Mouse (Mus musculus): ENCODE measurements at regions not wholly inside any gene's neighbourhood (a gene's known extent, or its start where the extent isn't known, plus 50 kb on each side); places are given as distances from the start of the nearest gene placed in this dataset.

DNA sequence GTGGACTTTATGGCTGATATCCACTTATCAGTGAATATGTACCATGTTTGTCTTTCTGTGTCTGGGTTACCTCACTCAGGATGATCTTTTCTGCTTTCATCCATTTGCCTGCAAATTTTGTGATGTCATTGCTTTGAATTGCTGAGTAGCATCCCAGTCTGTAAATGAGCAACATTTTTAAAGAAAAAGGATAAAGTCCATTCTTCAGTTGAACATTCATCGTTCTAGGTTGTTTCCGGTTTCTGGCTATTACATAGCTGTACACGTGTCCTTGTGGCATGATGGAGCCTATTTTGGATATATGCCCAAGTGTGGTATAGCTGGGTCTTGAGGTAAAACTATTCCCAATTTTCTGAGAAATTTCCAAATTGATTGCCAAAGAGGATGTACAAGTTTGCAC, 107.9 kb upstream of the Ccdc122 start:
- TF ChIP-seq CTCF (IDR thresholded peaks at IDR 0.05; ENCODE audit: control insufficient read depth, insufficient read depth, insufficient read length) (no peak), FOSL1 (IDR thresholded peaks at IDR 0.05; ENCODE audit: insufficient read depth, low read length, poor library complexity, severe bottlenecking) (no peak), MAX (IDR thresholded peaks at IDR 0.05) (no peak), MYOD1 (IDR thresholded peaks at IDR 0.05; ENCODE audit: control insufficient read depth, insufficient read length, low read depth) (no peak), MYOG (IDR thresholded peaks at IDR 0.05; ENCODE audit: control insufficient read depth, extremely low read depth, insufficient read length) (no peak), USF1 (IDR thresholded peaks at IDR 0.05; ENCODE audit: low read depth) (no peak), CEBPB (IDR thresholded peaks at IDR 0.05; ENCODE audit: low read depth) (no peak)
- no peaks in the 10 kb centered on the region for H3K79me3 ChIP-seq (ENCODE audit: low read depth)
- no peak overlapping the region for H3K4me3 ChIP-seq (ENCODE audit: insufficient read depth, poor library complexity, severe bottlenecking)
- no peaks in the 10 kb centered on the region for H3K79me2 ChIP-seq (ENCODE audit: control insufficient read depth, insufficient read depth)
- no peak overlapping the region for H3ac ChIP-seq (ENCODE audit: control insufficient read depth, insufficient read length, low read depth)
- H3K36me3 ChIP-seq (ENCODE audit: control insufficient read depth, insufficient read depth) = no peaks in the 10 kb centered on the region
- H3K27me3 ChIP-seq (ENCODE audit: control insufficient read depth, insufficient read depth, insufficient read length) = no peaks in the 10 kb centered on the region

DNA sequence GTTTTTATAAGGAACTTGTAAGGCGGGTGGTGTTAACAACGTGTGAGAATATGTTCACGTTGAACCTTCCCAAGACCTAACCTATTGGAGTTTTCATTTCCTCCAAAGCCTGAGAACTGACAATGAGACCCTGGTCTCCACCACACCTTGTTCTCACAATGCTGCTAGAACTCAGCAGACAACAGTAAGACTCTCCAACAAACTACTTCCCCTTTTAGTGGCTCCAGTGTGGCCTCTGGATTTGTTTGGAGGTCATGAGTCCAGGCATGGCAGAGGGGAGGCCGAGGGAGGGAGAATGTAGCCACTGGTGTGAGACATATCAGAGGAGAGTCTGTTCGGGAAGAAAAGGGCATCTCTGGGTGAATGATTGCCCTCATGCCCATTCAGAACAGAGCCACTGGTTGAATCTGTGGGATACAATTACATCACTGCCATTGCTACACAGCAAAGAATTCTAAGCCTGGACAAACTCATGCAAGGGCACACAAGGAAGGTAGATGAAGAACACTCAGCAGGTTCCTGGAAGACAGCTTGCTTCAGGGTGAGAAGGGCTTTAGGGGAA, 109.2 kb upstream of the Ccdc122 start:
- Histone ChIP-seq H3K79me3 (ENCODE audit: low read depth) (no peaks in the 10 kb centered on the region), H3K79me2 (ENCODE audit: control insufficient read depth, insufficient read depth) (no peaks in the 10 kb centered on the region), H3K27me3 (ENCODE audit: control insufficient read depth, insufficient read depth, insufficient read length) (no peaks in the 10 kb centered on the region), H3ac (ENCODE audit: control insufficient read depth, insufficient read length, low read depth) (no peak overlapping the region), H3K4me3 (ENCODE audit: insufficient read depth, poor library complexity, severe bottlenecking) (no peak overlapping the region), H3K36me3 (ENCODE audit: control insufficient read depth, insufficient read depth) (no peaks in the 10 kb centered on the region)
- no peak for TF ChIP-seq MAX (IDR thresholded peaks at IDR 0.05)
- TF ChIP-seq USF1 (IDR thresholded peaks at IDR 0.05; ENCODE audit: low read depth) = no peak
- TF ChIP-seq MYOD1 (IDR thresholded peaks at IDR 0.05; ENCODE audit: control insufficient read depth, insufficient read length, low read depth) = no peak
- no peak for TF ChIP-seq FOSL1 (IDR thresholded peaks at IDR 0.05; ENCODE audit: insufficient read depth, low read length, poor library complexity, severe bottlenecking)
- no peak for TF ChIP-seq MYOG (IDR thresholded peaks at IDR 0.05; ENCODE audit: control insufficient read depth, extremely low read depth, insufficient read length)
- no peak for TF ChIP-seq CEBPB (IDR thresholded peaks at IDR 0.05; ENCODE audit: low read depth)
- TF ChIP-seq CTCF (IDR thresholded peaks at IDR 0.05; ENCODE audit: control insufficient read depth, insufficient read depth, insufficient read length) = no peak

DNA sequence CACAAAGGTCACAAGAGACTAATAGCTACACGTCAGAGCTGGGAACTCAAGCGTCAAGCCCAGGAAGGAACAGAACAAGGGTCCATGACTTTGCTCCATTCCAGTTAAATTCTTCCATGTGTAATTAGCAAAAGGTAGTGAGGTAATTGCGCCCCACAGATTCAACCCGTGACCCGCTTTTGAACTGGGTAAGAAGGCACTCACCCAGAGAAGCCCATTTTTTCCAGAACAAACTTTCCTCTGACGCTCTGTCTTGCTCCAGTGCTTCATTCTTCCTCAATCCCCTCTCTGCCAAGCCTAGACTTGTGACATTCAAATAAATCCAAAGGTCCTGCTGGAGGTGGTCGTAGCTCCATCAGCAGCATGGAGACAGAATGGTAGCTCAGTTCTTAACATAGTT, 110.2 kb upstream of the Ccdc122 start:
- no peaks in the 10 kb centered on the region for H3K79me3 ChIP-seq (ENCODE audit: low read depth)

DNA sequence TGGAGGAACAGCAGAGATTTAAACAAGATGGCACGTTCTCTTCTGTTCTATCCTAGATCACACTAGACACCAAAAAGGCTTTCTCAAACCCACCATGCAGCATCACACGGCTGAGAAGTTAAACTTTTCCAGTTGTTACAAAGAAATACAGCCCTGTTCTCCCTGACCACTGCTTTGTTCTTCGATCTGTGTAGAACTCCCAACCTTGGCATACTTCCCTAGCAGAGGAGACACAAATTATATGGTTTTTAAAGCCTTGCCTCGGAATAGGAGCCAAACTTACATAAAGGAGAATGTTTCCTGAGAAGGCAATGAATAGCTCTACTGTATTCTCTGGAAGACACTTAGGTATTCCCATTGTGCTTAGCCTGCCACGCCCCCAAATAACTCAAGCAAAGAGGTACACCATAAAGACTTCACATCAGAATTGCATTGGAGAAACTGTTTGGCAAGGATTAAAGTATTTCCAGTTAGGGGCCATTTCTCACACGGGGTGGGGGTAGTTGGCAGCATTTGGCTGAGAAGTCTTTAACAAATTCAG, 114.1 kb upstream of the Ccdc122 start:
- H3K4me3 ChIP-seq (ENCODE audit: insufficient read depth, poor library complexity, severe bottlenecking) = no peak overlapping the region
- no peaks in the 10 kb centered on the region for H3K27me3 ChIP-seq (ENCODE audit: control insufficient read depth, insufficient read depth, insufficient read length)
- TF ChIP-seq FOSL1 (IDR thresholded peaks at IDR 0.05; ENCODE audit: insufficient read depth, low read length, poor library complexity, severe bottlenecking) (no peak), MYOD1 (IDR thresholded peaks at IDR 0.05; ENCODE audit: control insufficient read depth, insufficient read length, low read depth) (no peak), CEBPB (IDR thresholded peaks at IDR 0.05; ENCODE audit: low read depth) (no peak), MAX (IDR thresholded peaks at IDR 0.05) (no peak), CTCF (IDR thresholded peaks at IDR 0.05; ENCODE audit: control insufficient read depth, insufficient read depth, insufficient read length) (no peak), USF1 (IDR thresholded peaks at IDR 0.05; ENCODE audit: low read depth) (no peak), MYOG (IDR thresholded peaks at IDR 0.05; ENCODE audit: control insufficient read depth, extremely low read depth, insufficient read length) (no peak)
- H3K36me3 ChIP-seq (ENCODE audit: control insufficient read depth, insufficient read depth) = no peaks in the 10 kb centered on the region
- no peaks in the 10 kb centered on the region for H3K79me2 ChIP-seq (ENCODE audit: control insufficient read depth, insufficient read depth)
- no peak overlapping the region for H3ac ChIP-seq (ENCODE audit: control insufficient read depth, insufficient read length, low read depth)
- H3K79me3 ChIP-seq (ENCODE audit: low read depth) = no peaks in the 10 kb centered on the region

More for the DNA sequence above, 110.2 kb upstream of the Ccdc122 start:
- Histone ChIP-seq H3K4me3 (ENCODE audit: insufficient read depth, poor library complexity, severe bottlenecking) (no peak overlapping the region), H3K79me2 (ENCODE audit: control insufficient read depth, insufficient read depth) (no peaks in the 10 kb centered on the region), H3ac (ENCODE audit: control insufficient read depth, insufficient read length, low read depth) (no peak overlapping the region), H3K36me3 (ENCODE audit: control insufficient read depth, insufficient read depth) (no peaks in the 10 kb centered on the region), H3K27me3 (ENCODE audit: control insufficient read depth, insufficient read depth, insufficient read length) (no peaks in the 10 kb centered on the region)
- TF ChIP-seq CEBPB (IDR thresholded peaks at IDR 0.05; ENCODE audit: low read depth) (no peak), FOSL1 (IDR thresholded peaks at IDR 0.05; ENCODE audit: insufficient read depth, low read length, poor library complexity, severe bottlenecking) (no peak), MYOG (IDR thresholded peaks at IDR 0.05; ENCODE audit: control insufficient read depth, extremely low read depth, insufficient read length) (no peak), MYOD1 (IDR thresholded peaks at IDR 0.05; ENCODE audit: control insufficient read depth, insufficient read length, low read depth) (no peak), CTCF (IDR thresholded peaks at IDR 0.05; ENCODE audit: control insufficient read depth, insufficient read depth, insufficient read length) (no peak), MAX (IDR thresholded peaks at IDR 0.05) (no peak), USF1 (IDR thresholded peaks at IDR 0.05; ENCODE audit: low read depth) (no peak)

DNA sequence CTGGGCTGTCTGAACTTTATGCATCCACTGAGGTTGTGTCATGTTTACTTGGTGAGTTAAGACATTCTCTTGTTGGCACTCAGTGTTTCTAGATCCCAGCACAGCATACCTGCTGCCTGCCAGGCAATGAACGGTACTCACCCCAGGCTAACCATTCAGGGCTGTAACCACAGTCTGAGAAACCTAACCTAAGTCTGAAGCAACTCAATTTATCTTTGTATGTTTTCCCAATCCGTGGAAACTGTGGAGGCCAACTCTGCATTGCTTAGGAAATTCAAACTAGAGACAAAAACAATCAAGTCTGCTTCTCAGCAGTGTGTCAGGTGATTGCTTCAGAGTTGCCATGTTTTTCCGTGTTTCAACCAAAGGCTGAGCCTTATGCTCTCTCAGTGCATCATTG, 118.5 kb upstream of the Ccdc122 start:
- Histone ChIP-seq H3K27me3 (ENCODE audit: control insufficient read depth, insufficient read depth, insufficient read length) (no peaks in the 10 kb centered on the region), H3K79me3 (ENCODE audit: low read depth) (no peaks in the 10 kb centered on the region), H3K79me2 (ENCODE audit: control insufficient read depth, insufficient read depth) (no peaks in the 10 kb centered on the region), H3K36me3 (ENCODE audit: control insufficient read depth, insufficient read depth) (no peaks in the 10 kb centered on the region), H3K4me3 (ENCODE audit: insufficient read depth, poor library complexity, severe bottlenecking) (no peak overlapping the region), H3ac (ENCODE audit: control insufficient read depth, insufficient read length, low read depth) (no peak overlapping the region)
- TF ChIP-seq FOSL1 (IDR thresholded peaks at IDR 0.05; ENCODE audit: insufficient read depth, low read length, poor library complexity, severe bottlenecking) (no peak), MAX (IDR thresholded peaks at IDR 0.05) (no peak), USF1 (IDR thresholded peaks at IDR 0.05; ENCODE audit: low read depth) (no peak), CTCF (IDR thresholded peaks at IDR 0.05; ENCODE audit: control insufficient read depth, insufficient read depth, insufficient read length) (no peak), MYOG (IDR thresholded peaks at IDR 0.05; ENCODE audit: control insufficient read depth, extremely low read depth, insufficient read length) (no peak), MYOD1 (IDR thresholded peaks at IDR 0.05; ENCODE audit: control insufficient read depth, insufficient read length, low read depth) (no peak), CEBPB (IDR thresholded peaks at IDR 0.05; ENCODE audit: low read depth) (no peak)

Measured in C2C12 (cell line).